Mouse (Mus musculus) small intestine, adult 2 months (tissue): Measurements from ENCODE around the gene Krtap5-4.

Experiments used
- CTCF ChIP-seq: fragments of 200-500 bp; IDR thresholded peaks from 2 replicates; pipeline ENCODE4 v1.5.1; 2012; ENCODE audit warnings: low read depth, mild to moderate bottlenecking, control low read depth, inconsistent platforms, low read length, moderate library complexity, mixed read lengths; ENCODE audit not compliant: insufficient replicate concordance, insufficient read length; ENCODE audit errors: extremely low read depth
- POLR2A ChIP-seq: fragments of 200-500 bp; IDR thresholded peaks from 2 replicates; pipeline ENCODE4 v1.6.1; 2012; ENCODE audit warnings: low read depth, mild to moderate bottlenecking, control low read depth, inconsistent platforms, low read length, moderate library complexity

GRCm38 (mm10) chr7:142320906-142321305 is 17.6 kb downstream of the Krtap5-4 start:
- TF ChIP-seq CTCF (no peak), POLR2A (no peak)
